Mouse (Mus musculus) adrenal gland, postnatal 25 days (tissue): ENCODE results near the gene Rab37. TPM values are rescaled to one million over a fixed set of nuclear protein-coding genes. Genes with fewer than 3 reads are reported as not detected.

Experiments
- DNase-seq: peaks from one replicate; pipeline ENCODE4 v3.0.0; 2021; ENCODE audit warnings: mixed read lengths
- total RNA-seq: library from RNA; stranded (reverse); gene quantifications from 2 replicates; pipeline ENCODE4 v1.2.3, GENCODE M21; 2021

The Rab37 gene
- total RNA-seq, 1 experiment from 2014 or later, result 0.58 TPM

DNA sequence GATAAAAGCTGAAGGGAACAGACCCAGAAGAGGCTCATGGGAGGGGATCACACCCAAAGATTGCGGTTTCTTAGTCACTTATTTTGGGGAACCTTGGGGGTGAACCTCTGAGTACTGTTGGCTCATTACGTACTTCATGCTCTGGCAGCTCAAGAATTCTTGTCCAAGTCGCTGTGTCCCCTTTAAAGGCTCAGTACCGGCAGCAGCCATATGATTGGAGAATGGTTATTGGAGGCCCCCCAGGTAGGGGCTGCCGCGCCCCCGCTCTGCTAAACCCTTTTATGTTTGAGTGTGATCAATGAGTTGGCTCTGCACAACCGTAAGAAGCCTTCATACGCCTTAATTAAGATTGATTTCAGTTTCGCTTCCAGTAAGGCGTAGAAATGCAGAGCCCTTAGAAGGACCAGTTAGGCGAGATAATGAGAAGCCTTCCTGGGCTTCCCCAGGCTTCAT lies 107.7 kb downstream of the Rab37 start:
- no peak for DNase-seq

DNA sequence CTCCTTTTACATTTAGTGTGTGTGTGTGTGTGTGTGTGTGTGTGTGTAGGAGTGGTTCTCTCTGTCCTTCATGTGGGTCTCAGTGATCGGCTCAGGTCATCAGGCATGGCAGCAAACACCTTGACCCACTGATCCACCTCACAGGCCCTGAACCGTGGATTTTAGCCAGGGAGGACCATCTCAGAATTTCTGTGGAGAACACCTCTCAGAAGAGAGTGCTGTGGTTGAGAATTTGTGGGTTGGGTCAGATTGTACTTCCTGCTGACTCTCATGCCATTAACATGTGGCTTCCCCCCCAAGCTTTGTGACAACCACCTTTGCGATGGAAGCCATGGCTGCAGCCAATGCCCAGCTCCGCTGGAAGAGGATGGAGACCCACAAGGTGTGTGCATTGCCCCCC lies 109.3 kb downstream of the Rab37 start:
- DNase-seq, result no peak

DNA sequence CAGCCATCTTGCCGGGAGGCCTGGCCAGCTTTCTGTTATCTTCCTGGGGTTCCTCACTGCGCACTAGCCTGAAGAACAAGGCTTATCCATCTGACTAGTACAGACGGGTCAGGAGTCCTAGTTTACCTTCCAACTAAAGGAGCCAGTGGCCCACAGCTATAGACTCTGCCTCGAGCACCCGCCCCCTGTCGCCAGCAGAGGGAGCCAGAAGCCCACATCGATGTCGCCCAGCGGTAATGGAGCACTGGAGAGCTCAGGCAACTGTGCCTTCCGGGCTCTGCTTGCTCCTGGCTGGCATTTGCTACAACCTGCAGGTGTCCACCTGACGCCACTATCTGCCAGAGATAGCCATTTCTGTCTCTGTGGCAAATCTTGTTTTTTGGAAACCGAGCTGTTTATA lies 111.1 kb downstream of the Rab37 start:
- peak; percentile 83 for DNase-seq

DNA sequence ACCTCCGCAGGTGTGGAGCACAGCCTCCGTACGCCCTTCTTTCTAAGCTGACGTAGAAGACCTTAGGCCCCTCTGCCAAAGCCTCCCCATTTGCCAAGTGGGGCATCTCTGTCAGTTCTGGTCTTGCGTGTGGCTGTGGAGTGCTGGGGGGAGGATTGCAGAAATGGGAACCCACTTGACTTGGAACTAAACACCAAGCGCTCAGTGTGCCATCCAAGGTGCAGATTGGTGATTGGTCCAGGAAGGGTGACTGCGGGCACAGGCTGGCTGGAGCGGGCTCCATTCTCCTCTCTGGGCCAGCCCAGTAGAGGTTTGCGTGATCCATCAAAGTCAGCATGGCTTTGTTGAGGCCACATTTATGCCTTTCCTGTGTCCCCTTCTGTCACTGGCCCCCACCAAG lies 111.5 kb downstream of the Rab37 start:
- DNase-seq, result no peak

- DNase-seq, result no peak
Observed at GRCm38 (mm10) chr11:115208126-115208525, 116.9 kb downstream of the Rab37 start.

GRCm38 (mm10) chr11:115208776-115209732 lies 117.8 kb downstream of the Rab37 start:
- DNase-seq, result no peak

DNA sequence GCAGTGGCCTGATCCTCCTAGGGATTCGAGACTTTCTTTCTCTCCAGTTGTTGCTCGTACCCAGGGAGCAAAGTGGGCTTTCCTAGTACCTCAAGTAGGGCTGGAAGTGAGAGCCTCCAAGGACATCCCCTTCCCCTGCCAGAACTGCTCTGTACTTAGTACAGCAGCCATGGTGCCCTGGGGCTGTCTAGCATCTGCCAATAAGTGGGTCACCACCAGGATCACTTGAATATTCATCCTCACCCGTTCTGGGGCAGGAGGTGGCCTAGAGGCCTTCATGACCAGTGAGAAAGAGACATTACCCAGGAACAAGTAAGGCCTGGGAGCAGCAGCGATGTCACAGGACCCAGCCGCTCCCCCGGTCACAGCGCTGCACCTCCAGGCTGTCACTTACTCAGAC lies 118.7 kb downstream of the Rab37 start:
- no peak for DNase-seq

Other genes with a start within 250 kb of the Rab37 start
- gene Gprc5c, start 240.3 kb upstream of the Rab37 start, total RNA-seq, result 5.4 and 13.9 TPM in 2 replicates
- 0.76 and 0.95 TPM in 2 replicates for gene Cd300a, start 201.4 kb upstream of the Rab37 start, total RNA-seq
- gene Cd300lb, start 157.0 kb upstream of the Rab37 start, total RNA-seq, result 0.57 and 0.64 TPM in 2 replicates
- gene Cd300c, start 122.3 kb upstream of the Rab37 start, total RNA-seq, result not detected in 2 replicates
- 0.48 and 0.58 TPM in 2 replicates for gene Cd300ld, start 101.5 kb upstream of the Rab37 start, total RNA-seq
- gene Cd300c2, start 89.6 kb upstream of the Rab37 start, total RNA-seq, result 1.5 and 2.2 TPM in 2 replicates
- gene Cd300ld2, start 75.2 kb upstream of the Rab37 start, total RNA-seq, result not detected in 2 replicates
- not detected in 2 replicates for gene Cd300ld4, start 64.4 kb upstream of the Rab37 start, total RNA-seq
- gene Cd300ld5, start 53.7 kb upstream of the Rab37 start, total RNA-seq, result 3.5 TPM in 1 of 2 replicates, not detected in the other
- gene Cd300ld3, start 43.0 kb upstream of the Rab37 start, total RNA-seq, result 2.3 and 4.2 TPM in 2 replicates
- gene Cd300e, start 29.3 kb upstream of the Rab37 start, total RNA-seq, result 0.33 TPM in 1 of 2 replicates, not detected in the other
- 0.55 and 0.62 TPM in 2 replicates for gene Cd300lf, start 42.6 kb downstream of the Rab37 start, total RNA-seq
- 17.5 and 18.1 TPM in 2 replicates for gene Slc9a3r1, start 71.9 kb downstream of the Rab37 start, total RNA-seq
- gene Tmem104, start 96.1 kb downstream of the Rab37 start, total RNA-seq, result 19.9 and 22.3 TPM in 2 replicates
- 37.3 and 38.1 TPM in 2 replicates for gene Nat9, start 96.4 kb downstream of the Rab37 start, total RNA-seq
- 2.5 and 3.5 TPM in 2 replicates for gene Grin2c, start 175.8 kb downstream of the Rab37 start, total RNA-seq
- gene Fdxr, start 185.6 kb downstream of the Rab37 start, total RNA-seq, result 1,338 and 1,408 TPM in 2 replicates
- 75.5 and 93.9 TPM in 2 replicates for gene Fads6, start 206.2 kb downstream of the Rab37 start, total RNA-seq
- gene Otop2, start 215.7 kb downstream of the Rab37 start, total RNA-seq, result not detected in 2 replicates
- gene Ush1g, start 230.6 kb downstream of the Rab37 start, total RNA-seq, result 0.62 and 0.79 TPM in 2 replicates
- gene Otop3, start 243.3 kb downstream of the Rab37 start, total RNA-seq, result not detected in 2 replicates